Mouse (Mus musculus): ENCODE measurements around the gene Clec11a. TPM values are rescaled to one million over a fixed set of nuclear protein-coding genes. Genes with fewer than 3 reads are reported as not detected.

The Clec11a gene
- polyA plus RNA-seq, 1 experiment from 2014 or later: 3.2 TPM

DNA sequence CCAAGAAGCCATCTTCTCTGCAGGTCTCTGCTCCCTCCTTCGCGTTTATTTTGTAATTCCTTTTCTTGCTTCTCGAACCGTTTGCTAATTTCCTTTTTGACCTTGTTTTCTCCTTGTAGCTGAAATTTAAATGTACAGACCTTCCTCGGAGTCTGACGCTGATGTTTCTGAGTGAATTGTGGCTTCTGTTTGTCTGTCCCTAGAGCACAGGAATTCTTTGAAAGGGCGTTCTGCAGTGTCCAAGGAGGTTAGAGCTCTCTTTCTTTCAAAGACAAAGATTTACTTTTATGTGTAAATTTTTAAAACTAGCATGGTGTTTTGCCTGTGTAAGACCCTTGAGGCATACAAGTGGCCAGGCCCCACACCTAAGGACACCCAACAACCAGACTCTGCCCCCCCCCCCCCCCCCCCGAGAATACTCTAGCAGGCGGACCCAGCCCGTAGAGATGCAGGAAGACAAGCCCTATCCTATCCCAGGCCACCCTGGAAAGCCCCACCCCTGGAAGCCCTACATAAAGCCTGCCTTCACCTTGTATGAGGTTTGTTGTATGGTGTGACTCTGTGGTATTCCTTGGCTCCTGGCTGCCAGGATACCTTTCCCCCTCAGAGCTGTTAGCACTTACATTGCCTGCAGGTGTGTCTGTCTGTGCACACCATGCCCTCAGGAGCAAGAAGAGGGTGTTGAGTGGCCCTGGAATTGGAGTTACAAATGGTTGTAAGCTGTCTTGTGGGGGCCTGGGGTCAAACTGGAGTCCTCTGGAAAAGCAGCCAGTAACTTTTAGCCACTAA, 30.0 kb downstream of the Clec11a start:
- no peak overlapping the region for H3K4me3 ChIP-seq (ENCODE audit: low read depth, low read length)
- H3K4me2 ChIP-seq (ENCODE audit: low read depth, low read length, severe bottlenecking): no peak overlapping the region
- no peak overlapping the region for H3K9ac ChIP-seq (ENCODE audit: low read length)
- no peaks in the 10 kb centered on the region for H3K4me1 ChIP-seq (replicated peaks; ENCODE audit: control insufficient read depth, insufficient read depth, low read length)
- no peaks in the 10 kb centered on the region; the same call in 1 of the 2 replicates for H3K27me3 ChIP-seq (ENCODE audit: control insufficient read depth, insufficient read depth, low read length)
- DNase-seq (ENCODE audit: low spot score): no peak
- no peaks in the 10 kb centered on the region for H3K36me3 ChIP-seq (ENCODE audit: control insufficient read depth, insufficient read depth, low read length)
- WGBS: 65% methylated on average over 10 of the region's 10 CpGs
- ATAC-seq (replicated peaks; ENCODE audit: low FRiP score): no peak
- H3K27ac ChIP-seq (ENCODE audit: low read depth, low read length): no peak overlapping the region
- no peaks in the 10 kb centered on the region for H3K9me3 ChIP-seq (ENCODE audit: control insufficient read depth, low read length)

DNA sequence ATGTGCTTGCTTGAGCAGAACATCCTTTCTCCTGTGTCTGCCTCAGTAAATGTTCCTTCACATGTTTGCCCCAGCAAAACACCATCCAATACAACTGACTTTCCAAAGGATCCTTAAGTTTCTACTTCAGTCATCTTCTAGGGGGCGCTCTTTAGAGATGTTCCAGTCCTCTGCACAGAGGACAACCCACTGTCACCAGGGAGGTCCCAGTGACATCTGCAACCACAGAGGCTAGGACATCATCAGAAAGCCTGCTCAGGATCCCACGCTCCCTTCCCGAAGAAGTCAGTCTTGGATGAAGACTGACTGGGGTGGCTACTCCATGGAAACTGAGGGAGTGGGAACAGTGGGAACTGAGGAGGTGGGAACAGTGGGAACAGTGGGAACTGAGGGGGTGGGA, 31.2 kb downstream of the Clec11a start:
- Histone ChIP-seq H3K4me2 (ENCODE audit: low read depth, low read length, severe bottlenecking) (no peak overlapping the region), H3K36me3 (ENCODE audit: control insufficient read depth, insufficient read depth, low read length) (no peaks in the 10 kb centered on the region), H3K27ac (ENCODE audit: low read depth, low read length) (no peak overlapping the region), H3K4me1 (replicated peaks; ENCODE audit: control insufficient read depth, insufficient read depth, low read length) (no peaks in the 10 kb centered on the region), H3K9ac (ENCODE audit: low read length) (no peak overlapping the region), H3K27me3 (ENCODE audit: control insufficient read depth, insufficient read depth, low read length) (no peaks in the 10 kb centered on the region; the same call in 1 of the 2 replicates), H3K4me3 (ENCODE audit: low read depth, low read length) (no peak overlapping the region), H3K9me3 (ENCODE audit: control insufficient read depth, low read length) (no peaks in the 10 kb centered on the region)
- no peak for ATAC-seq (replicated peaks; ENCODE audit: low FRiP score)
- DNase-seq (ENCODE audit: low spot score): no peak
- 81% methylated on average over 3 of the region's 3 CpGs for WGBS

DNA sequence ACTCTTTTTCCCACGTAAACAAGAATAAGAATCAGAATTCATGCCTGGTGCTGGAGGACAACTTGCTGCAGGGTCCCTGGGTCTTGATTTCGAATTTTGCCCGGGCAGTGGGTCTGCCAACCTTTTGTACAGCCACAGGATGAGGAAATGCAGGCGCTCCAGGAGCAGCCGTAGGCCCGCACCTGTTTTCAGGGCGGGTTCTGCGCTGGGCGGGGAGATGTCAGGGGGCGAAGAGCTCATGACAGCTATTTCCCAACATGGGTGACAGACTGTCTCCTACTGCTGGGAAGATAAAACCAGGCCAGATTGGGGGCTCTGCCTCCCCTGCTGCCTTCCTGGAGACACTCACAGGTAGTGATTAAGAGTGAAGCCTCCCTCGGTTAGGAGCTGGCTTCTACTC, 32.6 kb downstream of the Clec11a start:
- no peak for ATAC-seq (replicated peaks; ENCODE audit: low FRiP score)

DNA sequence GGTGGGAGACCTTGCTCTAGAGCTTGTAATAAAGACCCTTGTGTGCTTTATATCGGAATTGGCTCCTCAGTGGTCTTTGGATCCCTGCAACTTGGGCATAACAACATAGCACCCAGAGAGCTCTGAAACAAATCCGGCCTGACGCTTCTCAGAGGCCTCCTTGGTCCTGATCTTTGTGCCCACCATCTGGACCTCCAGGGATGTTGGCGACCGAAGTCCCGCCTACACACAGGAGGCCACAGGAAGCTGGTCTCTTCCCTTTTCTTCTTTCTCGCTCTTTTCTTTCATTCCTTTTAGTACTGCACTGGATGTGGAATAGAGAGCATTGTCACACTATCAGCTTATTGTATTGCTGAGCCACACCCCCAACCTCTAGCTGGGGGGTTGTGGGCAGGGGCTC, 33.3 kb downstream of the Clec11a start:
- ATAC-seq (replicated peaks; ENCODE audit: low FRiP score) (no peak), DNase-seq (ENCODE audit: low spot score) (no peak)
- WGBS: 69% methylated on average over 7 of the region's 7 CpGs
- H3K4me1 ChIP-seq (replicated peaks; ENCODE audit: control insufficient read depth, insufficient read depth, low read length): no peaks in the 10 kb centered on the region
- no peak overlapping the region for H3K27ac ChIP-seq (ENCODE audit: low read depth, low read length)
- H3K9me3 ChIP-seq (ENCODE audit: control insufficient read depth, low read length): no peaks in the 10 kb centered on the region
- no peak overlapping the region for H3K4me3 ChIP-seq (ENCODE audit: low read depth, low read length)
- H3K27me3 ChIP-seq (ENCODE audit: control insufficient read depth, insufficient read depth, low read length): no peaks in the 10 kb centered on the region; the same call in 1 of the 2 replicates
- H3K9ac ChIP-seq (ENCODE audit: low read length): no peak overlapping the region
- H3K4me2 ChIP-seq (ENCODE audit: low read depth, low read length, severe bottlenecking): no peak overlapping the region
- no peaks in the 10 kb centered on the region for H3K36me3 ChIP-seq (ENCODE audit: control insufficient read depth, insufficient read depth, low read length)

More for the DNA sequence above, 32.6 kb downstream of the Clec11a start:
- 38% methylated on average over 11 of the region's 11 CpGs for WGBS
- H3K9me3 ChIP-seq (ENCODE audit: control insufficient read depth, low read length): no peaks in the 10 kb centered on the region
- H3K4me2 ChIP-seq (ENCODE audit: low read depth, low read length, severe bottlenecking): no peak overlapping the region
- no peak overlapping the region for H3K4me3 ChIP-seq (ENCODE audit: low read depth, low read length)
- H3K9ac ChIP-seq (ENCODE audit: low read length): no peak overlapping the region
- H3K4me1 ChIP-seq (replicated peaks; ENCODE audit: control insufficient read depth, insufficient read depth, low read length): no peaks in the 10 kb centered on the region
- no peak for DNase-seq (ENCODE audit: low spot score)
- H3K27me3 ChIP-seq (ENCODE audit: control insufficient read depth, insufficient read depth, low read length): no peaks in the 10 kb centered on the region; the same call in 1 of the 2 replicates
- H3K27ac ChIP-seq (ENCODE audit: low read depth, low read length): no peak overlapping the region
- no peaks in the 10 kb centered on the region for H3K36me3 ChIP-seq (ENCODE audit: control insufficient read depth, insufficient read depth, low read length)

DNA sequence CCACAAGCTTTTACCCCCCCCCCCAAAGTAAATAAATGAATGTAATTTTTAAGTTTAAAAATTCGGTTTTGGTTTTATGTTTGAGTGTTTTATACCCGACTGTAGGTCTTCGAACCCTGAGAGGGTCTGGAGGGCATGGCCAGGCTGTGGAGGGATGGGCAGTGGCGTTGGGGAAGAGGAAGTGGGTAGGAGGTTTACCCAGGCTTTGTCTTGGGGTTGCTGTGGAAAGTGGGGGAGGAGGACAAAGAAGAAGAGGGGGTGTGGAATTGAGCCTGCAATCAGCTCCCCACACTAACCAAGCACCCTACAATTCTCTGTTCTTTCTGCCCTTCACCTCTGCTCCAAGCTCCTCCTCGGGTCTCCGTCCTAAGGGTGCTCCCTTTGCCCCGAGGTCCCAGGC, 34.2 kb downstream of the Clec11a start:
- 90% methylated on average over 7 of the region's 7 CpGs for WGBS
- no peaks in the 10 kb centered on the region for H3K9me3 ChIP-seq (ENCODE audit: control insufficient read depth, low read length)
- ATAC-seq (replicated peaks; ENCODE audit: low FRiP score) (no peak), DNase-seq (ENCODE audit: low spot score) (no peak)
- no peaks in the 10 kb centered on the region; the same call in 1 of the 2 replicates for H3K27me3 ChIP-seq (ENCODE audit: control insufficient read depth, insufficient read depth, low read length)
- no peaks in the 10 kb centered on the region for H3K36me3 ChIP-seq (ENCODE audit: control insufficient read depth, insufficient read depth, low read length)
- no peak overlapping the region for H3K27ac ChIP-seq (ENCODE audit: low read depth, low read length)
- no peaks in the 10 kb centered on the region for H3K4me1 ChIP-seq (replicated peaks; ENCODE audit: control insufficient read depth, insufficient read depth, low read length)
- no peak overlapping the region for H3K4me3 ChIP-seq (ENCODE audit: low read depth, low read length)
- H3K4me2 ChIP-seq (ENCODE audit: low read depth, low read length, severe bottlenecking): no peak overlapping the region
- H3K9ac ChIP-seq (ENCODE audit: low read length): no peak overlapping the region

DNA sequence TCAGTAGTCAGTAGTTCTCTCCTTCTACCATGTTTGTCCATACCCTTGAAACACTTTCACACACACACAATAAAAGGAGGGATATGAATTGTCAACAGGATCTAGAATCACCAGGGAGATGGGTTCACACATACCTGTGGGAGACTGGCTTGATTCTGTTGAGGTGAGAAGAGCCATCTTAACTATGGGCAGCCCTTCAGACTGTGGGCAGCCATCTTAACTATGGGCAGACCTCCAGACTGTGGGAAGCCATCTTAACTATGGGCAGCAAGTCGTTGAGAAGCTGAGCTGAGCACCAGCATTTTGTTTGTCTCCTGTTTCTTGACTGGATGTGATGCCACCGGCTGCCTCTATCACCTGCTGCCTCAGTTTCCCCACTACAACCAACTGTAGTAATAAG, 35.4 kb downstream of the Clec11a start:
- Histone ChIP-seq H3K4me3 (ENCODE audit: low read depth, low read length) (no peak overlapping the region), H3K27me3 (ENCODE audit: control insufficient read depth, insufficient read depth, low read length) (no peaks in the 10 kb centered on the region; the same call in 1 of the 2 replicates), H3K4me2 (ENCODE audit: low read depth, low read length, severe bottlenecking) (no peak overlapping the region), H3K4me1 (replicated peaks; ENCODE audit: control insufficient read depth, insufficient read depth, low read length) (no peaks in the 10 kb centered on the region), H3K27ac (ENCODE audit: low read depth, low read length) (no peak overlapping the region), H3K36me3 (ENCODE audit: control insufficient read depth, insufficient read depth, low read length) (no peaks in the 10 kb centered on the region), H3K9ac (ENCODE audit: low read length) (no peak overlapping the region), H3K9me3 (ENCODE audit: control insufficient read depth, low read length) (no peaks in the 10 kb centered on the region)
- DNase-seq (ENCODE audit: low spot score): no peak
- WGBS: 74% methylated on average over 2 of the region's 2 CpGs
- no peak for ATAC-seq (replicated peaks; ENCODE audit: low FRiP score)

DNA sequence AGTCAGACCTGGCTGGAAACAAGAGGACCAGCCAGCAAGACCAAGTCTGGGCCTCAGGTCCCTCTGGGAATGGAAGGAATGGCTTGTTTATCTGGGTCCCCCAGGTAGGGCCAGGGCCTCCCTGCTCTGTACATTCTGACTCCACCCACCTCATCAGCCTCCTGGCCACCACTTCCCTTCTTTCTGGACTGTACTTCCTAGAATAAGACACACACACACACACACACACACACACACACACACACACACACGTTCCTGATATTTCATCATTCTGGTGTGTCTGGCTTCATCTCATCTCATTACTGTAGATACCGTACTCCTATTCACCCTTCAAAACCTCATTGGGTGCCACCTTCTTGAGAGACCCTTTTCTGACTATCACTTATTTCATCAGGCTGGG, 37.3 kb downstream of the Clec11a start:
- H3K27ac ChIP-seq (ENCODE audit: low read depth, low read length): no peak overlapping the region
- no peak overlapping the region for H3K4me3 ChIP-seq (ENCODE audit: low read depth, low read length)
- 88% methylated on average over 2 of the region's 2 CpGs for WGBS
- no peak for ATAC-seq (replicated peaks; ENCODE audit: low FRiP score)
- no peak overlapping the region for H3K4me2 ChIP-seq (ENCODE audit: low read depth, low read length, severe bottlenecking)
- no peaks in the 10 kb centered on the region for H3K4me1 ChIP-seq (replicated peaks; ENCODE audit: control insufficient read depth, insufficient read depth, low read length)
- no peaks in the 10 kb centered on the region for H3K9me3 ChIP-seq (ENCODE audit: control insufficient read depth, low read length)
- H3K9ac ChIP-seq (ENCODE audit: low read length): no peak overlapping the region
- H3K36me3 ChIP-seq (ENCODE audit: control insufficient read depth, insufficient read depth, low read length): no peaks in the 10 kb centered on the region
- DNase-seq (ENCODE audit: low spot score): no peak
- no peaks in the 10 kb centered on the region for H3K27me3 ChIP-seq (ENCODE audit: control insufficient read depth, insufficient read depth, low read length)

DNA sequence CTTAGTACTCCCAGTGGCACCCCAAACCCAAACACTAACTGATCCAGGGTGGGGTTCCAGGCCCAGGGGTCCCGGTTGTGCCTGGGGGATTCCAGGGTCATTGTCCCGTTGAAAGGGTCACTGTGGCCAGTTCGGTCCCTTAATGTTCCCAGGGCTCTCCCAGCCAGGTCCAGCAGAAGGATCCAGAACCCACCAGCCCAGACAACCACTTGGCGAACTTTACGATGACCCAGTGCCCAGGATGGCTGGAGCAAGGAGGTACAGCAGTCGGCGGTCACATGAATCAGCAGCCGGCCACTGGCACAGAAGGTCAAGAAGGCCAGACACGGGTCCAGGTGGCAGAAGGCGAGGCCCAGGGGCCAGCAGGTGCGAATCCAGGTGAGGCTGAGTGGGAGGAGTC, 38.6 kb downstream of the Clec11a start:
- H3K4me1 ChIP-seq (replicated peaks; ENCODE audit: control insufficient read depth, insufficient read depth, low read length): peaks cover under 1% of the 10 kb centered on the region; the same call in 1 of the 2 replicates
- no peaks in the 10 kb centered on the region for H3K27me3 ChIP-seq (ENCODE audit: control insufficient read depth, insufficient read depth, low read length)
- 85% methylated on average over 11 of the region's 11 CpGs for WGBS
- DNase-seq (ENCODE audit: low spot score): no peak
- H3K27ac ChIP-seq (ENCODE audit: low read depth, low read length): no peak overlapping the region
- no peak overlapping the region for H3K9ac ChIP-seq (ENCODE audit: low read length)
- no peak overlapping the region for H3K4me3 ChIP-seq (ENCODE audit: low read depth, low read length)
- H3K9me3 ChIP-seq (ENCODE audit: control insufficient read depth, low read length): no peaks in the 10 kb centered on the region
- H3K36me3 ChIP-seq (ENCODE audit: control insufficient read depth, insufficient read depth, low read length): no peaks in the 10 kb centered on the region
- ATAC-seq (replicated peaks; ENCODE audit: low FRiP score): no peak
- no peak overlapping the region for H3K4me2 ChIP-seq (ENCODE audit: low read depth, low read length, severe bottlenecking)

Data from forebrain, embryonic 11.5 days (tissue).